Mouse (Mus musculus) naive thymus-derived CD4-positive, alpha-beta T cell, adult 5 months (primary cell): ENCODE measurements around the gene Nme3. TPM values are rescaled to one million over a fixed set of nuclear protein-coding genes. Genes with fewer than 3 reads are reported as not detected.

ENCODE experiments used
- polyA plus RNA-seq: library from polyadenylated mRNA; unstranded; fragments of 100-300 nt; shearing (Covaris generic); gene quantifications from one replicate; pipeline ENCODE4 v1.2.1, GENCODE M21; 2017

Gene Nme3
- polyA plus RNA-seq, result 24.2 TPM

GRCm38 (mm10) chr17:24896241-24896992, at the start of gene Nme3:
Gene Nme3, plus strand, starts transcription at chr17:24896500.

GRCm38 (mm10) chr17:24850065-24850772, 46.1 kb upstream of the Nme3 start, which contains the start of gene Fahd1:
Gene Fahd1, minus strand, starts transcription at chr17:24850364.

GRCm38 (mm10) chr17:24865776-24866175, 30.5 kb upstream of the Nme3 start, which contains the start of gene Igfals:
Gene Igfals, plus strand, starts transcription at chr17:24865997.

GRCm38 (mm10) chr17:24886134-24886931, 10.0 kb upstream of the Nme3 start, which contains the start of the genes Nubp2 and Spsb3:
Gene Nubp2, minus strand, starts transcription at chr17:24886349.
Gene Spsb3, plus strand, starts transcription at chr17:24886643.

GRCm38 (mm10) chr17:24894995-24895547, 1.2 kb upstream of the Nme3 start, which contains the start of the genes Eme2 and Mrps34:
Gene Eme2, minus strand, starts transcription at chr17:24895087.
Gene Mrps34, plus strand, starts transcription at chr17:24895116.

GRCm38 (mm10) chr17:24936259-24937237, 40.2 kb downstream of the Nme3 start, which contains the start of gene Mapk8ip3:
Gene Mapk8ip3, minus strand, starts transcription at chr17:24936977.

Other genes with a start within 250 kb of the Nme3 start
- 0.20 TPM for gene Slc9a3r2, start 246.2 kb upstream of the Nme3 start, polyA plus RNA-seq
- not detected for gene Npw, start 238.0 kb upstream of the Nme3 start, polyA plus RNA-seq
- 23.2 TPM for gene Zfp598, start 226.8 kb upstream of the Nme3 start, polyA plus RNA-seq
- gene Syngr3, start 206.5 kb upstream of the Nme3 start, polyA plus RNA-seq, result not detected
- 33.4 TPM for gene Gfer, start 200.3 kb upstream of the Nme3 start, polyA plus RNA-seq
- 1.3 TPM for gene Noxo1, start 200.3 kb upstream of the Nme3 start, polyA plus RNA-seq
- 53.1 TPM for gene Tbl3, start 188.8 kb upstream of the Nme3 start, polyA plus RNA-seq
- not detected for gene Rnf151, start 178.4 kb upstream of the Nme3 start, polyA plus RNA-seq
- 1,119 TPM for gene Rps2, start 178.4 kb upstream of the Nme3 start, polyA plus RNA-seq
- 157 TPM for gene Ndufb10, start 172.0 kb upstream of the Nme3 start, polyA plus RNA-seq
- gene Rpl3l, start 168.7 kb upstream of the Nme3 start, polyA plus RNA-seq, result not detected
- gene Msrb1, start 159.9 kb upstream of the Nme3 start, polyA plus RNA-seq, result 11.7 TPM
- gene Hs3st6, start 143.5 kb upstream of the Nme3 start, polyA plus RNA-seq, result not detected
- not detected for gene Meiob, start 92.2 kb upstream of the Nme3 start, polyA plus RNA-seq
- 52.8 TPM for gene Hagh, start 56.4 kb upstream of the Nme3 start, polyA plus RNA-seq
- gene Fahd1, start 46.1 kb upstream of the Nme3 start, polyA plus RNA-seq, result 1.6 TPM
- not detected for gene Igfals, start 30.5 kb upstream of the Nme3 start, polyA plus RNA-seq
- 74.6 TPM for gene Nubp2, start 10.2 kb upstream of the Nme3 start, polyA plus RNA-seq
- 57.3 TPM for gene Spsb3, start 9.9 kb upstream of the Nme3 start, polyA plus RNA-seq
- gene Eme2, start 1.4 kb upstream of the Nme3 start, polyA plus RNA-seq, result 37.6 TPM
- 67.2 TPM for gene Mrps34, start 1.4 kb upstream of the Nme3 start, polyA plus RNA-seq
- gene Mapk8ip3, start 40.5 kb downstream of the Nme3 start, polyA plus RNA-seq, result 79.3 TPM
- 25.1 TPM for gene Jpt2, start 64.2 kb downstream of the Nme3 start, polyA plus RNA-seq
- gene Cramp1l, start 119.3 kb downstream of the Nme3 start, polyA plus RNA-seq, result 13.5 TPM
- 16.4 TPM for gene Ift140, start 119.6 kb downstream of the Nme3 start, polyA plus RNA-seq
- 0.56 TPM for gene Tmem204, start 187.1 kb downstream of the Nme3 start, polyA plus RNA-seq
- 24.9 TPM for gene Telo2, start 219.5 kb downstream of the Nme3 start, polyA plus RNA-seq
- not detected for gene Ptx4, start 224.3 kb downstream of the Nme3 start, polyA plus RNA-seq
- gene Clcn7, start 236.9 kb downstream of the Nme3 start, polyA plus RNA-seq, result 29.9 TPM